Mouse (Mus musculus) hindbrain, postnatal 0 days (tissue): ENCODE measurements around the gene Vat1l. TPM values are rescaled to one million over a fixed set of nuclear protein-coding genes. Genes with fewer than 3 reads are reported as not detected.
A peak's percentile ranks its signal among the peaks of the same experiment; 100 is the strongest.

Source experiments
- ATAC-seq: fragments of 200-750 bp; cut with Nextera tagmentation; 2 replicates; pipeline ENCODE4 v1.8.0; 2017; ENCODE audit warnings: mild to moderate bottlenecking, moderate TSS enrichment, moderate library complexity
- DNase-seq: peaks from one replicate; pipeline ENCODE4 v3.0.0-alpha.2; 2015; ENCODE audit warnings: low spot score
- H3K27ac ChIP-seq: fragments of 300-500 bp; sonication (generic); 2 replicates; pipeline ENCODE4 v1.5.1; 2014; ENCODE audit warnings: mild to moderate bottlenecking
- H3K27me3 ChIP-seq: fragments of 300-500 bp; sonication (generic); 2 replicates; pipeline ENCODE4 v1.6.1; 2014; ENCODE audit warnings: low read length, mixed read lengths; ENCODE audit not compliant: insufficient read depth
- H3K36me3 ChIP-seq: fragments of 300-500 bp; sonication (generic); 2 replicates; pipeline ENCODE4 v1.6.1; 2014; ENCODE audit warnings: low read length, mixed read lengths; ENCODE audit not compliant: insufficient read depth
- H3K4me1 ChIP-seq: fragments of 300-500 bp; sonication (generic); 2 replicates; pipeline ENCODE4 v1.6.1; 2014; ENCODE audit warnings: antibody characterized with exemption, low read length, mixed read lengths; ENCODE audit not compliant: insufficient read depth
- H3K4me2 ChIP-seq: fragments of 300-500 bp; sonication (generic); 2 replicates; pipeline ENCODE4 v1.6.1; 2014; ENCODE audit warnings: low read depth, mild to moderate bottlenecking, low read length, moderate library complexity, mixed read lengths
- H3K4me3 ChIP-seq: fragments of 300-500 bp; sonication (generic); 2 replicates; pipeline ENCODE4 v1.5.1; 2014; ENCODE audit warnings: low read length
- H3K9ac ChIP-seq: fragments of 300-500 bp; sonication (generic); replicated peaks from 2 replicates; pipeline ENCODE4 v1.6.1; 2014; ENCODE audit warnings: mild to moderate bottlenecking, low read length, moderate library complexity, mixed read lengths
- H3K9me3 ChIP-seq: fragments of 300-500 bp; sonication (generic); 2 replicates; pipeline ENCODE4 v1.6.1; 2016; ENCODE audit warnings: low read length, mixed read lengths
- CTCF ChIP-seq: IDR thresholded peaks from 2 replicates; pipeline ENCODE4 v1.5.1; 2016; ENCODE audit warnings: antibody characterized with exemption, control low read depth, low read depth
- WGBS: fragments of 180-500 bp; shearing (Covaris S2); extraction: QIAGEN DNeasy Blood & Tissue Kit; methylation state at CpG from one replicate; pipeline ENCODE4 v1.1.7; 2014; 5-methylcytosine and 5-hydroxymethylcytosine counted together
- polyA plus RNA-seq: library from polyadenylated mRNA; unstranded; fragments of >200 nt; fragmentation: Nextera tagmentation; extraction: Ambion mirVana; gene quantifications from 2 replicates; pipeline ENCODE4 v1.2.1, GENCODE M21; 2015
- total RNA-seq: library from RNA; depleted of rRNA; stranded (reverse); fragments of >200 nt; gene quantifications from 2 replicates; pipeline ENCODE4 v1.2.3, GENCODE M21; 2014

Gene Vat1l
- total and polyA plus RNA-seq, 2 experiments from 2014 or later = 74.0 to 175 TPM

DNA sequence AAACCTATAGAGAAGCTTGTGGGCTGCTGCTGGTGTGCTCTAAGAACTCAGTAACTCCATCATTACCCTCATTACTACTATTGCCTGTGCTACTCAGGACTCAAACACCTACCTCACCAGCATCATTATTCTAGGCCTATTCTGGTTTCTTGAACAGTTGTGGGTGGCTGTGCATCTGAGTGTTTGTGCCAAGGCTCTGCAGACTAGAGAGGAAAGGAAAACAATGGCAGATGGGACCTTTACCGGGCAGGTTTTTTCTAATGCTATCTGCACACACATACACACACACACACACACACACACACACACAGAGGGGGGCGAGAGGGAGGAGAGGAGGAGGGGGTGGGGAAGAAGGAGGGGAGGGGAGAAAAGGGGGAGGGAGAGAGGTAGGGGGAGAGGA, 140.6 kb downstream of the Vat1l start:
- H3K4me3 ChIP-seq = no peak overlapping the region
- WGBS = 72% methylated on average over 2 of the region's 2 CpGs
- ATAC-seq = no peak

DNA sequence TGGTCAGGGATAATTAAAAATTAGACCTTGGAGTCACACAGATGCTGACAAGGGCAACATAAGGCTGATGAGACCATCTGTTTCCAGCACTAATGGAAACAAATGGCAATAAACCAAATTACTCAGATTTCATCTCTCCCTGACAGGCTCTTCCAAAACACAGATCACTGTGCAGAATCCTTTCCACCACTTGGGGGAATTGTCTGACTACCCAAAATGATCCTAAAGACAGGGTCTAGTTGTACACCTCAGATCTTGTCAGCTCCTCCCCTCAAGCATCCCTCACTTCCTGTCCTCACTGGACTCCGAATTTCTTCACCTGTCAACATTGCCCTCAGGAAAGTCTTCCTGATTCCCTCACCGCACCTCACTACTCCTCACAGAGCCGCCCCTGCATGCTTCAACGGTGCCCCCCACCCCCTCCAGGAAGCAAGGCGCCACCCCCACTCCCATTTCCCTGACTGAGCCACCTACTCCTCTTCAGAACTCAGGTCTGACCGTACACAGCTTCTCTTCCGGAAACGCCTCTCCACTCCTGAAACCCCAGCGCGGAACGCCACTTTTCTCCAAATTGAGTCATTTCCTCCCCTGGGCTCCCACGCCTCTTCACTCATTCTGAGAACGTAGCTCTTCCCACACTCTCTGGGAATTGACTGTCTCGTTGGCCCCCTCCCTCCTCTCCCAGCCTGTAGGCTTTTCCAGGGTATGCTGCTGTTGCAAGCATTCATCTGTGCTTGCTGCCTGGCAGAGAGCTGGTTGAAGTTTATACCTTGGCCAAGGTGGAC, 146.4 kb downstream of the Vat1l start:
- no peak overlapping the region for H3K9ac ChIP-seq
- peak; percentile 32 for DNase-seq
- no peak overlapping the region for H3K4me3 ChIP-seq
- H3K27me3 ChIP-seq = no peaks in the 10 kb centered on the region
- no peaks in the 10 kb centered on the region for H3K9me3 ChIP-seq
- 0 out of 2 replicates have a peak overlapping the region, but pooled peaks have one; percentile 25 for H3K4me2 ChIP-seq
- no peaks in the 10 kb centered on the region for H3K36me3 ChIP-seq
- 0 out of 2 replicates have a peak, but pooled peaks have one; percentile 27 for ATAC-seq
- H3K4me1 ChIP-seq = no peaks in the 10 kb centered on the region
- H3K27ac ChIP-seq = no peak overlapping the region
- no peak for TF ChIP-seq CTCF
- WGBS = 52% methylated on average over 14 of the region's 14 CpGs

More for the DNA sequence above, 140.6 kb downstream of the Vat1l start:
- no peak overlapping the region for H3K27ac ChIP-seq
- no peaks in the 10 kb centered on the region for H3K36me3 ChIP-seq
- H3K9me3 ChIP-seq = no peaks in the 10 kb centered on the region
- no peak overlapping the region for H3K4me2 ChIP-seq
- no peaks in the 10 kb centered on the region for H3K4me1 ChIP-seq
- TF ChIP-seq CTCF = no peak
- no peak for DNase-seq
- H3K9ac ChIP-seq = no peak overlapping the region
- no peaks in the 10 kb centered on the region for H3K27me3 ChIP-seq

DNA sequence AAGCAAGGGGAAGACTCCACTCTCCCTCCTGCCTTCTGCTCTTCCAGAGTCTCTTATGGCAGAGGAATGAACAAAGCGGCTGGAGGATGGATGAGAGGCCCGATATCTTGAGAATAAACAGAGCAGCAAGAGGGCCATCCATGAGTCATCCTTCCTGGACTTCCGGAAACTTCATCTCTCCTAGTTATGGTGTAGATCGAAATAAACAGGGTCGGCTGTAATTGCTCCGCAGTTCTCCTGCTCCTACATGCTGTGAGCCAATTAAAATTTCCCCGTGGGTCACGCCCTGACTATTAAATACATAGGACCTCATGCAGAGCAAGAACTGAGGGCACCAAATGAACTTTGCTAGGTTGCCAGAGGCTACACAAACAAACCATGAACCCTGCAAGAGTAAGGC, 155.1 kb downstream of the Vat1l start:
- ATAC-seq = no peak
- Histone ChIP-seq H3K4me1 (no peaks in the 10 kb centered on the region), H3K27me3 (no peaks in the 10 kb centered on the region), H3K4me2 (no peak overlapping the region), H3K4me3 (no peak overlapping the region), H3K36me3 (no peaks in the 10 kb centered on the region), H3K9ac (no peak overlapping the region), H3K27ac (no peak overlapping the region), H3K9me3 (no peaks in the 10 kb centered on the region)
- no peak for DNase-seq
- WGBS = 40% methylated on average over 8 of the region's 8 CpGs
- no peak for TF ChIP-seq CTCF

DNA sequence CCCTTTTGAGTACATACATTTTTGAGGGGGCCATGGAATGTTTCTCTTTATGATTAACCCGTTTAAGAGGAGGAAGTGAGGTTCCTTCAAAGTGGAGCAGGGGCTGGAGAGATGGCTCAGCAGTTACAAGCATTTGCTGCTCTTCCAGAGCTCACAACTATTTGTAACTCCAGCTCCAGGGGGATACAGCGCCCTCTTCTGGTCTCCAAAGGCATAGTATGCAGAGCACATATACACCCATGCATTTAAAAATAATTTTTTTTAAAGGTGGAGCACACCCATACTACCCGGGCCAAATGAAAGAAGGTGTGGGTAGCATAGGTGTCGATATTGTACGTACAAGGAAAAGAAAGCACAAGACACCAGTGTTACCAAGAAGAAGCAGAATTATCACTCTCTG, 157.8 kb downstream of the Vat1l start:
- no peak overlapping the region for H3K27ac ChIP-seq
- no peaks in the 10 kb centered on the region for H3K4me1 ChIP-seq
- DNase-seq (peak; percentile 64), ATAC-seq (no peak)
- 75% methylated on average over 5 of the region's 5 CpGs for WGBS
- H3K4me2 ChIP-seq = no peak overlapping the region
- H3K9me3 ChIP-seq = no peaks in the 10 kb centered on the region
- H3K36me3 ChIP-seq = no peaks in the 10 kb centered on the region
- H3K4me3 ChIP-seq = no peak overlapping the region
- H3K27me3 ChIP-seq = no peaks in the 10 kb centered on the region
- no peak overlapping the region for H3K9ac ChIP-seq
- TF ChIP-seq CTCF = peak; percentile 67

DNA sequence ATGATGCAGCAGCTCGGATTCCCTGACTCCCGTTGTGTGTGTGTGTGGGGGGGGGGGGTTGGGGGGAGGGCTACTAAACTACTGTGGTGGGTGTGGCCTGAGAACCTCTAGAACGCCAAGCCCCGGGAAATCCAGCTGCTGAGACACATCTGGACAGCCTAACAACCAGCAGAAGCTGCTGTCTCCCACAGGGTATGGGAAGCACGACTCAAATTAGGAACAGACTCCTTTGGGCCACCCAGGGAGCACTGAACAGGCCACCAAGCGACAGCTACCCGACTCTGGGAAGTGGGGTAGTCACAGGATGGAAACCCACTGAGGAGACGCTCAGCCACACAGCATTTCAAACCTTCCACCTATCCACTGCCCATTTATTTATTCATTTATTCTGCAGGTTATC, 158.2 kb downstream of the Vat1l start:
- Histone ChIP-seq H3K27ac (no peak overlapping the region), H3K9me3 (no peaks in the 10 kb centered on the region), H3K36me3 (no peaks in the 10 kb centered on the region), H3K4me2 (no peak overlapping the region), H3K9ac (no peak overlapping the region), H3K4me1 (no peaks in the 10 kb centered on the region), H3K4me3 (no peak overlapping the region), H3K27me3 (no peaks in the 10 kb centered on the region)
- ATAC-seq (no peak), DNase-seq (no peak)
- no peak for TF ChIP-seq CTCF
- 72% methylated on average over 8 of the region's 8 CpGs for WGBS

DNA sequence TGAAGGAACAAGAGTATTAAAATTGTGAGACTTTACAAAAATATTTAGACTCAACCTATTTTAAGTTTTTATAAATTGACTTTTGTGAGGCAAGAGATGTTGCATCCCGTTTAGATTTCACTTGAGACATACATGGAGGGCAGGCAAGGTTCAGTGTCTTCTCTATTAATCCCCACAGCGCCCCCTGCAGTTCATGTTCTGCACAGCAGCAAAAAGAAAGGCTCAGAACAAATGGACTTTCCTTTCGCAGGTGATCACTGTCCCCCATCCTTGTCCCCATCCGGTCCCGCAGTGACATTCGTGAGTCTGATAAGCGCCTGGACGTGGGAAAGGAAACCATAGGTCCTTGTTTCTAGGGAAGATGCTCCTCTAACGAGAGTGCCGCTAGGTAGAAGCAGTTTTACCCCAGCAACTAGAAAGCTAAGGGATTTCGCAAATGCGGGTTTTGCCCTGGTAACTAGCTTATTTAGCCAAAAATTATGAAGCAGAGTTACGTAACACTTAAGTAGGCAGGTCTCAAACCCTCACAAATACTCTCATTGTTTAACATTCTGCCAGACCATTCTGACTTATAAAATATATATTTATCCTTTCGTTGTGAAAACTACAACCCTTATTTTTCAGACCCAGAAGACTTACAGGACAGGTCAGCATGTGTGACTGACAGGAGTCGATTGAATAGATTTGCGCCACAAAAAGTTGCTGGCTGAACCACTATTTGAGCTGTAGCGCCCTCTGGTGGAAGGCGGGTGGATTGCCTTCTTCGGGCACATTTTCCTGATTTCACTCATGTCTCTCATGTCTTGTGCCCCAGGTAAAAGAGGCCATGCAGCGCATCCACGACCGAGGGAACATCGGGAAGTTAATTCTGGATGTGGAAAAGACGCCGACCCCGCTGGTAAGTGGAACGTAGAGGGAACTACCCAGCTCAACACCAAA, 163.9 kb downstream of the Vat1l start:
- Histone ChIP-seq H3K9me3 (no peaks in the 10 kb centered on the region), H3K27ac (no peak overlapping the region), H3K9ac (no peak overlapping the region), H3K4me1 (no peaks in the 10 kb centered on the region), H3K4me2 (peak overlapping the region; percentile 33), H3K27me3 (no peaks in the 10 kb centered on the region), H3K4me3 (no peak overlapping the region), H3K36me3 (peaks cover 14% of the 10 kb centered on the region)
- peak; percentile 94 for TF ChIP-seq CTCF
- 35% methylated on average over 27 of the region's 27 CpGs for WGBS
- no peak for ATAC-seq
- DNase-seq = peak; percentile 87
